Mouse (Mus musculus) spleen, adult 10 weeks (tissue): Measurements from ENCODE around the gene Mcmbp. TPM values are rescaled to one million over a fixed set of nuclear protein-coding genes. Genes with fewer than 3 reads are reported as not detected.

Experiments
- polyA plus RNA-seq: library from polyadenylated mRNA; stranded (reverse); fragments of 350-450 nt; fragmentation: Illumina TruSeq; extraction: RNeasy Lipid Tissue Mini Kit (QIAGEN cat#74804); gene quantifications from one replicate; pipeline ENCODE4 v1.2.3, GENCODE M21; 2015; ENCODE audit warnings: low replicate concordance; ENCODE audit not compliant: insufficient read depth

Gene Mcmbp
- polyA plus RNA-seq: 61.6 TPM

GRCm38 (mm10) chr7:128740334-128740733 is at the start of gene Mcmbp:
TSS of gene Mcmbp (minus strand) at chr7:128740495.

DNA sequence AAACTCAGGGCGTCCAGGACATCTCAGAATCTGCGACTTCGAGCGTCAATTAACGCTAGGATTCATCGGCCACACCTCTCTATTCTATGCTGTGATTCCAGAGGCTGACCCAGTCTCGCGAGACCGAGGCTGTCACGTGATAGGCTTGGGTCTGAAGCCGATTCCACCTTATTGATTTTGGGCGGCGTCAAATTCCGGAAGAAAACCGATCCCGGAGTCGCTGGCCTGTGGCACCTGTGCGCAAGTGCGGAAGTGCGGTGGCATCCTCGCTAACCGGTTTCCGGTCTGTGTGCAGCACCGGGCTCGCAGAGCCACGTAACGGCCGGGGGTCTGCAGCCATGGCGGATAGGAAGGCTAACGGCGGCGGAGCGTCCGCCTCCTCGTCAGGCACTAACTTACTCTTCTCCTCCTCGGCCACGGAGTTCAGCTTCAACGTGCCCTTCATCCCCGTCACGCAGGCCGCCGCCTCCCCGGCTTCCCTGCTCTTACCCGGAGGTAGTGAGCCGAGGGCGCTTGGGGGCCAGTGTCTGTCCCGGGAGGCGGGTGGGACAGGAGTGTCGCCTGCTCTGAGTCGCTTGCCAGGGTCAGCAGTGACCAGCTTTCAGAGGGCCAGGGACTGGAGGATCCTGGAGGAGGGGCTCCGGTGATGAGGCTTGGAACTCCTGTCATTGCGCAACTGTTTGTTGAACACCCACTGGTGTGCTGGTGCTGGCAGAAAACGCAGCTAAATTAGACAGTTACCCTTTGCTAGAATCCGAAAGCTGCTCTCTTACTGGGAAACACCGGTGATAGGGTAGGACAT is 4.6 kb upstream of the Mcmbp start, which contains the start of gene Sec23ip:
TSS of gene Sec23ip (plus strand) at position 260 of the 802 bp plus-strand sequence.

Other genes starting within 250 kb of the Mcmbp start
- 7.6 TPM for gene Bag3, start 216.9 kb downstream of the Mcmbp start, polyA plus RNA-seq
- gene Inpp5f, start 129.2 kb downstream of the Mcmbp start, polyA plus RNA-seq: 57.7 TPM
- gene Sec23ip, start 4.4 kb upstream of the Mcmbp start, polyA plus RNA-seq: 32.7 TPM